Mouse (Mus musculus): Measurements from ENCODE around the gene Olfr1316.

Gene Olfr1316

DNA sequence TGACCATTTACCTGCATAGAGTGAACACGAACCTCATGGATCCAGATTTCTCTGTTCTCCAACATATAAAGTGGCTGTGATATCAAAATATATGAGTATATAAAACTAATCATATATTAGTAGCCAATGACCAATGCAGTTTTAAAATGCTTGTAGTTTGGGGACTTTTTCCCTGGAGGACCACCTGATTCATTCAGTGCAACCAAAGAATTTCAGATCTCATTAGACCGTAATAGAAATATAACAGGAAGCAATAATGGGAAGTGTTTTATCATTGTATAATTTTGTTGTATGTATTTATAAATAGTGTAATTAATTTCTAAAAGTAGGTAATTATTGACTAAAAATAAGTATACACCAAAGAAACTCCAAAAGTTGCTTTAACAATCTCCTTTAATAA, at the start of gene Olfr1316:
Gene Olfr1316 (minus strand): TSS at position 101 of the 400 bp plus-strand sequence.
- no peak for DNase-seq (ENCODE audit: extremely low read depth, low read depth, low spot score)

DNA sequence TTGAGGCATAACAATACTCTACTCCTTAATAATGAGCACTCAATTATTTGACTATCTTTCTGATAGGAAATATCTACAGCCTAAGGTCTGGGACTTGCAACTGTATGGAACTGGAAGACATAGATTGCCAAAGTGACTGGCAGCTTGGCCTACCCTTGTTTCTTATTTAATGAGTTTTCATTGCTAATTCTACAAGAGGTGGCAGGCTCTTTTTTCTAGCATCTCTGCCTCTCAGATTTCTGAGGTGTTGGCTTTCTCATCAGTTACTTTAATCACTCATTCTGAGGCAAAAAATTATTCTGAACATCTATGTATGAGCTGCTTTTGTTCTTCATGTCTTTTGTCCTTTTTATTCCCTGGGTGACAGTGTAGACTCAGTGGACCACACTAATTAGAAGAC, 19.1 kb upstream of the Olfr1316 start, which contains the start of gene Olfr1318:
Gene Olfr1318 (plus strand): TSS at position 301 of the 400 bp plus-strand sequence.
- no peak for DNase-seq (ENCODE audit: extremely low read depth, low read depth, low spot score)

DNA sequence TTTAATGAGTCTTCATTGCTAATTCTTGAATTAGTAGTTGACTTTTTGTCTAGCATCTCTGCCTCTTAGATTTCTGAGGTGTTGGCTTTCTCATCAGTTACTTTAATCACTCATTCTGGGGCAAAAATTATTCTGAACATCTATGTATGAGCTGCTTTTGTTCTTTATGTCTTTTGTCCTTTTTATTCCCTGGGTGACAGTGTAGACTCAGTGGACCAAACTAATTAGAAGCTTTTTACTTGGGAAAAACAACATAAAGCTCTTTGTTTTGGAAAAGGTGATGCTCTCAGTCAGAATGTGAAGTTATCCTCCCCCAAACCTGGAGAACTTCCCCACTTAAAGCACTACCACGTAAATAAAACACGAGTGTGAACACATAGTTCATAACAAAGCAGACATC, 5.3 kb upstream of the Olfr1316 start, which contains the start of gene Olfr1317:
Gene Olfr1317 (plus strand): TSS at position 301 of the 400 bp plus-strand sequence.
- no peak for DNase-seq (ENCODE audit: extremely low read depth, low read depth, low spot score)

DNA sequence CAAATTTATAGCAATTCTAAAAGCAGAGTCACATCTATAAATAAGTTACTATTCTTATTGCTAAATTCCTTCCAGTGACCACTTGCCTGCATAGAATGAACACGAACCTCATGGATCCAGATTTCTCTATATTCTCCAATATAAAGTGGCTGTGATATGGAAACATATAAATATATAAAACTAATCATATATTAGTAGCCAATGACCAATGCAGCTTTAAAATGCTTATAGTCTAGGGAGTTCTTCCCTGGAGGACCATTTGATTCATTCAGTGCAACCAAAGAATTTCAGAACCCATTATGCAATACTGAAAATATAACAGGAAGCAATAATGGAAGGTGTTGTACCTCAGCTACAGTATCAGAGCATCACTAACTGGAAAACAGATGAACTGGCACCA, 19.4 kb downstream of the Olfr1316 start, which contains the start of gene Olfr1315-ps1:
Gene Olfr1315-ps1 (minus strand): TSS at position 101 of the 400 bp plus-strand sequence.
- no peak for DNase-seq (ENCODE audit: extremely low read depth, low read depth, low spot score)

- no peak for DNase-seq (ENCODE audit: extremely low read depth, low read depth, low spot score)
These were observed 38.1 kb downstream of the Olfr1316 start, which contains the start of gene Olfr1314 for GRCm38 (mm10) chr2:112096681-112097080. Olfr1314 (minus strand) TSS chr2:112096781.

- DNase-seq (ENCODE audit: extremely low read depth, low read depth, low spot score): no peak
These were observed 57.0 kb downstream of the Olfr1316 start, which contains the start of gene Olfr1313 for GRCm38 (mm10) chr2:112077743-112078142. Olfr1313 (minus strand) TSS chr2:112077843.
